Mouse (Mus musculus) liver, embryonic 12.5 days (tissue): Measurements from ENCODE around the gene Nol7. TPM values are rescaled to one million over a fixed set of nuclear protein-coding genes. Genes with fewer than 3 reads are reported as not detected.

ENCODE experiments used
- ATAC-seq: fragments of 200-750 bp; cut with Nextera tagmentation; 2 replicates; pipeline ENCODE4 v1.8.0; 2017; ENCODE audit warnings: moderate number of reproducible peaks, mild to moderate bottlenecking, moderate library complexity
- H3K27ac ChIP-seq: fragments of 300-500 bp; sonication (generic); 2 replicates; pipeline ENCODE4 v1.5.1; 2016; ENCODE audit warnings: mild to moderate bottlenecking
- H3K27me3 ChIP-seq: fragments of 300-500 bp; sonication (generic); replicated peaks from 2 replicates; pipeline ENCODE4 v1.6.1; 2016; ENCODE audit warnings: mild to moderate bottlenecking, moderate library complexity
- H3K36me3 ChIP-seq: fragments of 300-500 bp; sonication (generic); 2 replicates; pipeline ENCODE4 v1.6.1; 2016; ENCODE audit warnings: mild to moderate bottlenecking, moderate library complexity
- H3K4me1 ChIP-seq: fragments of 300-500 bp; sonication (generic); 2 replicates; pipeline ENCODE4 v1.6.1; 2016
- H3K4me2 ChIP-seq: fragments of 300-500 bp; sonication (generic); 2 replicates; pipeline ENCODE4 v1.6.1; 2016; ENCODE audit warnings: mild to moderate bottlenecking, moderate library complexity
- H3K4me3 ChIP-seq: fragments of 300-500 bp; sonication (generic); 2 replicates; pipeline ENCODE4 v1.5.1; 2016; ENCODE audit warnings: mild to moderate bottlenecking, moderate library complexity
- H3K9ac ChIP-seq: fragments of 300-500 bp; sonication (generic); 2 replicates; pipeline ENCODE4 v1.6.1; 2016; ENCODE audit warnings: mild to moderate bottlenecking, moderate library complexity
- H3K9me3 ChIP-seq: fragments of 300-500 bp; sonication (generic); replicated peaks from 2 replicates; pipeline ENCODE4 v1.6.1; 2016; ENCODE audit warnings: mild to moderate bottlenecking, moderate library complexity
- WGBS: fragments of 180-500 bp; shearing (Covaris S2); methylation state at CpG from one replicate; pipeline ENCODE4 v1.1.7; 2016; ENCODE audit not compliant: insufficient replicate concordance; 5-methylcytosine and 5-hydroxymethylcytosine counted together
- polyA plus RNA-seq: library from polyadenylated mRNA; unstranded; fragments of >200 nt; fragmentation: Nextera tagmentation; extraction: Ambion mirVana; gene quantifications from 2 replicates; pipeline ENCODE4 v1.2.1, GENCODE M21; 2016

Nol7 gene
- polyA plus RNA-seq, result 169 and 175 TPM in 2 replicates

DNA sequence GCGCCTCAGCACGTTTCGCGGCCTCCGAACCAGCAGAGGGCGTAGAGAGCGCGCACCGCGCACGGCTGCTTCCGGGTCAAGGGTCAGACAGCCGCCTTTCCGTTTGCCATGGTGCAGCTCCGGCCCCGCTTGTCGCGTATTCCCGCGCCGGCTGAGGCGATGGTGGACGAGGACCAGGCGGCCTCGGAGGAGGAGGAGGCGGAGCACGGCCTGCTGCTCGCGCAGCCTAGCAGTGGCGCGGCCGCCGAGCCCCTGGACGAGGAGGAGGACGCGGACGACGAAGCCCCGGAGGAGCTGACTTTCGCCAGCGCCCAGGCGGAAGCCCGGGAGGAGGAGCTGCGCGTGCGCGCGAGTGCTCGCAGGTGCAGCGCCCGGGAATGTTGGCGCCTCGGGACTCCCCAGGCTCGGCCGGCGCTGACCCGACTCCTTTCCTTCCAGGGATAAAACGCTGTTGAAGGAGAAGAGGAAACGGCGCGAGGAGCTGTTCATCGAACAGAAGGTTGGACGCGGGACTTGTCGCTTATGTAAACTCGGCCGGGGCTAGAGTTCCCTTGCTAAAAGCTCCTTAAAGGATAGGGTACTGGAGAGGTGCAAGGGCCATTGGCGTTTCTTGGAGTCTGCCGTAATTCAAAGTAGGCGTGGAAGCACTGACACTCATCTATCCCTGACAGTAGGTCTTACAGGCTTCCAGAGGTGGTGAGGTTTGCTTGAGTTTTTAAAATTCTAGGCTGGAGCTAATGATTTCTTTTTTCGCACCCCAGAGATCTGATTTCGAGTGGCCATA lies at the start of gene Nol7:
Nol7 (plus strand) TSS at position 94 of the 784 bp plus-strand sequence.
- 1% methylated on average over 72 of the region's 72 CpGs for WGBS
- H3K9me3 ChIP-seq, result no peaks in the 10 kb centered on the region
- peaks cover 60% of the 10 kb centered on the region for H3K36me3 ChIP-seq

DNA sequence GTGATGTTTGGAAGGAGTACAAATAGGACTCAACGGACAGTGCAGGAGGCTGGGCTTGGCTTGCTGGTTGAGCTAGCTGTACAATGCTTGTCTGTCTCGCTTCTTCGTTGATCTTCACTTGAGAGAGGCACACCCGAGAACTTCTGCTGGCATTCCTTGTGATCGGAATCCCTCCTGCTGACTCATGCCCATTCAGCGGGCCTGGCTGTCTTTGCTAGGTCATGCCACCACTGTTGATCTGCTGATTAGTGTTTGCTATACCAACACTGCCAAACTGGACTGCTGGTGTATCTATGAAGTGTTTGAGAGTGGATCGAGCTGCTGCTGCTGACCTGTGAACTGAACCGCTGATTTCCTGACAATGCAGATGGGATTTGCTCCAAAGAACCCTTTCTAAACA lies 48.8 kb upstream of the Nol7 start:
- Histone ChIP-seq H3K27me3 (no peaks in the 10 kb centered on the region), H3K4me1 (0 out of 2 replicates have a peak, but pooled peaks cover 3% of the 10 kb centered on the region), H3K9me3 (no peaks in the 10 kb centered on the region), H3K9ac (no peak overlapping the region), H3K36me3 (no peaks in the 10 kb centered on the region), H3K4me2 (no peak overlapping the region), H3K27ac (no peak overlapping the region), H3K4me3 (no peak overlapping the region)
- 69% methylated on average over 8 of the region's 8 CpGs for WGBS
- ATAC-seq, result no peak

More for the DNA sequence above, at the start of gene Nol7:
- peak; percentile 94 for ATAC-seq
- Histone ChIP-seq H3K27me3 (no peaks in the 10 kb centered on the region), H3K4me1 (peaks cover 16% of the 10 kb centered on the region), H3K27ac (peak within 1 kb of the TSS; percentile 91), H3K4me3 (peak within 1 kb of the TSS; percentile 94), H3K9ac (peak within 1 kb of the TSS; percentile 88), H3K4me2 (peak within 1 kb of the TSS; percentile 82)

DNA sequence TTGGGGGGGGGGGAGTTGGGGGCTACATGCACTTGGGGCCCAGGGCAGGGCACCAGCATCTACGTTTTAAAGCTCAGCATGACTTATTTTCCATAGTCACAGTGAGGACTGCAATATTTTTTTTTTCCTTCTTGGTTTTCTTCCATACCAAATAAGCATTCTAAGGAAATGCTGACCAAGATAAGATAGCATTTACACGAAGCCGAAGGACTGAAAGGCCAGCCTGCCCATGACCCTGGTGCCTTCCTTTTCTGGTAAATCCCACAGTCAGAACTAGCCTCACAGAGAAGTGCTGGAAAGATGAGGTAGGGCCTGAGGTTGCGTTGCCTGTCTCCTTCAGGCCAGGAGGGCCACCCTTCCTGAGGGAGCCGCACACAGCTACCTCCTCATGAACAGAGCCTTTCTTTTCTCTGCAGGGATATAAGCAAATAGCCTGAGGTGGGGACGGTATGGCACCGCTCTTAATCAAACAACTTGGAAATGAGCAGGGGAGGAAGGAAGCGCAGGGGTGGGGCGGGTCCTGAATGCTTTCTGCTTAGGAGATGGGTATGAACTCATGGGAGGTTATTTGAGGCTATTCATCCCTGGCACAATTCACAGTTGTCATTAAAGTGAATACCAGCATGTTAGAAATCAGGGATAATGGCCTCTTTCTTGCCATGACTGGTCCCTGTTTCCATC lies 47.6 kb upstream of the Nol7 start:
- Histone ChIP-seq H3K4me3 (no peak overlapping the region), H3K27me3 (no peaks in the 10 kb centered on the region), H3K27ac (no peak overlapping the region), H3K9me3 (no peaks in the 10 kb centered on the region), H3K36me3 (no peaks in the 10 kb centered on the region), H3K9ac (no peak overlapping the region), H3K4me1 (0 out of 2 replicates have a peak, but pooled peaks cover 3% of the 10 kb centered on the region), H3K4me2 (no peak overlapping the region)
- WGBS, result 43% methylated on average over 9 of the region's 9 CpGs
- ATAC-seq, result no peak

DNA sequence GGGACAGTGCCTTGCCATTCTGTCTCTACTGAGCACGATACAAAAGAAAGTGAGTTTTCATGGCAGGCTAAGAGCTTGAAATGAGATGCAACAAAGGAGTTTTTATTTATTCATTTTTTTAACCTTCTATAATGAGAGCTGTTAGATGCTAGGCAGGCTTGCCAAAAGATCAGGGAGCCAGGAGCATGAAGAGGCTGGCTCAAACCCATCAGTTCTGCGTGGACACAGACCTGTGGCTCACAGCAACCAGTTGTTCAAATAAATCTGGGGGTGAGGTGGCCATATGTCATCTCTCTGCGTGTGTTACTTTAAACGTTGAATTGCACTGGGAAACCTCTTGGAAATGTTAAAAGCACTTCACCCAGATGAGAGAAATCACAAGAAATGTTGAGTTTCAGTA lies 44.8 kb upstream of the Nol7 start:
- no peak overlapping the region for H3K4me3 ChIP-seq
- H3K36me3 ChIP-seq, result no peaks in the 10 kb centered on the region
- H3K9ac ChIP-seq, result no peak overlapping the region
- no peaks in the 10 kb centered on the region for H3K9me3 ChIP-seq
- ATAC-seq, result no peak
- peaks cover 3% of the 10 kb centered on the region; the same call in 1 of the 2 replicates for H3K27me3 ChIP-seq
- no peak overlapping the region for H3K27ac ChIP-seq
- WGBS, result 71% methylated on average over 4 of the region's 4 CpGs
- no peak overlapping the region for H3K4me2 ChIP-seq
- 0 out of 2 replicates have a peak, but pooled peaks cover 3% of the 10 kb centered on the region for H3K4me1 ChIP-seq

DNA sequence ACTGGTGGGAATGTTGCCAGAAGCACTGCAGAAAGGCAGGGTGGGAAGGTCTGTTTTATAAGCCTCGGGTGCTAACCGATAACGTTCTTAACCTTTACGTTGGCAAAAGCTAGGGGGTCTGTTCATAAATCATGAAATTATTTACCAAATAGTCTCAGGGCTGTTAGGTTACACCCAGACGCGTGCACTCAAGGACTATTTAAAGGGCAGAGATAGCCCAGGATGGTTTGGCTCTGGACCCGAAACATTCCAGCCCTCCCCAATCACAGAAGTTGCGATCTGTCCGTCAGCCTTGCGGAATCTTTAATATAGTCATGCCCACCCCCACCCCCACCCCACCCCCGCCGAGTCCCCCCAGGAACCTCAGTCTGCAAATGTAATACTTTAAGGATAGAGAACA lies 43.8 kb upstream of the Nol7 start:
- ATAC-seq, result no peak
- H3K9me3 ChIP-seq, result no peaks in the 10 kb centered on the region
- no peaks in the 10 kb centered on the region for H3K36me3 ChIP-seq
- H3K9ac ChIP-seq, result no peak overlapping the region
- no peak overlapping the region for H3K4me3 ChIP-seq
- WGBS, result 68% methylated on average over 12 of the region's 12 CpGs
- H3K27ac ChIP-seq, result no peak overlapping the region
- peaks cover 3% of the 10 kb centered on the region; the same call in 1 of the 2 replicates for H3K27me3 ChIP-seq
- H3K4me1 ChIP-seq, result 0 out of 2 replicates have a peak, but pooled peaks cover 3% of the 10 kb centered on the region
- H3K4me2 ChIP-seq, result no peak overlapping the region

DNA sequence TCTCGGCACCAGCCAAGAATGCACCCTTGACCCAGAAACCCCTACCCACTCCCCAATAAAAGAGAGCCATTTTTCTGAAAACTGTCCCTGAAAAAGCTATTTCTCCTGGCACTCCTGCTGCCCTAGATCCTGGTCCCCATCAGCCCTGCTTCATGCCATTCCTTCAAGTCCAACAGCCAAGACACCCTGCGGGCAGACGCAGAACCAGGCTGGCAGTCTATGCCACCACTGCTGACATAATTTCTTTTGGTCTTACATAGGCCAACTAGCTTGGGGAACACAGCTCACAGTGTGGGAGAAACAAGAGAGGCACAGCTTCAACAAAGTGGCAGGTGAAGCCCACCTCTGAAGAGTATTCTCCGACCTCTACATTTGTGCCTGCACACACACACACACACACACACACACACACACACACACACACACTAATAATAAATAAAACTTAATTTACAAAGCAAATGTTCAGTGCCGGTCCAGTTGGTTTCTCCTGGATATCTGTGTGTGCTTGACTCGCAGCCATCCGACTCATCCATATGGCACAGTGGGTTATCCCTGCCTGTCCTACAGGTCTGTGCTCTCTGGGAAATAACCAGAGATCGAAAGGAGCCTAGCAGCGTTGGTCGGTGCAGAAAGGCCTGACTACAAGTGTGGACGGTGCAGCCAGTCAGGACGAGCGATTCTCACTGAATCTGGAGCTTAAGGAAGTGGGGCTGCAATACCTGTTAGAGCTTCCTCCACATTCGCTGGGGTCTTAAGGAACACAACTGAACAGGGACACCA lies 41.7 kb upstream of the Nol7 start:
- no peak overlapping the region for H3K27ac ChIP-seq
- no peak for ATAC-seq
- no peak overlapping the region for H3K4me3 ChIP-seq
- peaks cover 3% of the 10 kb centered on the region; the same call in 1 of the 2 replicates for H3K27me3 ChIP-seq
- no peak overlapping the region for H3K4me2 ChIP-seq
- no peaks in the 10 kb centered on the region for H3K9me3 ChIP-seq
- WGBS, result 72% methylated on average over 14 of the region's 14 CpGs
- H3K4me1 ChIP-seq, result no peaks in the 10 kb centered on the region
- no peak overlapping the region for H3K9ac ChIP-seq
- H3K36me3 ChIP-seq, result no peaks in the 10 kb centered on the region

DNA sequence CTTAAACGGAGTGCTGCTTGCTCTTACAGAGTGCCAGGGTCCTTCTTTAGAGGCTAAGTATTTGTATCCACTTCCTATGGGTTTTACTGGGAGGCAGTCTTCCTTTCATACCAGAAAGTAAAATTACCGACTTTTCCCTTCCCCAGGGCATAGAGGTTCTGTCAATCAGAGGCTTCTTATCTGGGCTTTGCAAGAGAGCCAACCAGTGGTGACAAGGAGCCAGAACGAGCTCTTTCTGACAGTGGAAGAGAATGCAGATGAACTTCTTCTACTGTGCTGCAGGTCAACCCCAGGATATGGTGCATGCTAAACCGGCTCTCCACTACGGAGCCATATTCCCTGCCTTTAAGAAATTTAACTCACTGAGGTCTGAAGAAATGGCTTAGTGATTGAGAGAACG lies 37.7 kb upstream of the Nol7 start:
- no peak for ATAC-seq
- H3K9ac ChIP-seq, result no peak overlapping the region
- H3K4me3 ChIP-seq, result no peak overlapping the region
- H3K4me2 ChIP-seq, result no peak overlapping the region
- WGBS, result 33% methylated on average over 6 of the region's 6 CpGs
- H3K27ac ChIP-seq, result no peak overlapping the region
- H3K36me3 ChIP-seq, result no peaks in the 10 kb centered on the region
- no peaks in the 10 kb centered on the region for H3K9me3 ChIP-seq
- peaks cover 8% of the 10 kb centered on the region for H3K4me1 ChIP-seq
- H3K27me3 ChIP-seq, result peaks cover 3% of the 10 kb centered on the region; the same call in 1 of the 2 replicates

DNA sequence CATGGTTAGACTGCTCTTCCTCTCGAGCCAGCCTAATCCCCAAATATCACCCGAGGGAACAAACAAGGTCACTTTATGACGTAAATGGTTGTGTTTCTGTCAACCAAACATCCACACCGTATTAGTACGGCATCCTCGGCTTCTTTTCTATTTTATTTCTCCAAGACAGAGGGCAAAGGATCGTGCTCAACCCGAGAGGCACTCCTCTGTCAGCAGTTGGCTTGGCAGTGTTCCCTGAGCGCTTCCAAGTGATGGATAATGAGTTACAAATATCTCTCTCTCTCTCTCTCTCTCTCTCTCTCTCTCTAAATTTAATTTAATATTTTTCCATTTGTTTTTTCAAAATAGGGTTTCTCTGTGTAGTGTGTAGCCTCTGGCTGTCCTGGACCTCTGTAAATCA lies 35.8 kb upstream of the Nol7 start:
- no peak for ATAC-seq
- Histone ChIP-seq H3K4me2 (no peak overlapping the region), H3K4me1 (peaks cover 19% of the 10 kb centered on the region), H3K27ac (no peak overlapping the region), H3K4me3 (no peak overlapping the region), H3K9ac (no peak overlapping the region), H3K9me3 (no peaks in the 10 kb centered on the region), H3K27me3 (no peaks in the 10 kb centered on the region), H3K36me3 (no peaks in the 10 kb centered on the region)
- WGBS, result 69% methylated on average over 9 of the region's 9 CpGs

DNA sequence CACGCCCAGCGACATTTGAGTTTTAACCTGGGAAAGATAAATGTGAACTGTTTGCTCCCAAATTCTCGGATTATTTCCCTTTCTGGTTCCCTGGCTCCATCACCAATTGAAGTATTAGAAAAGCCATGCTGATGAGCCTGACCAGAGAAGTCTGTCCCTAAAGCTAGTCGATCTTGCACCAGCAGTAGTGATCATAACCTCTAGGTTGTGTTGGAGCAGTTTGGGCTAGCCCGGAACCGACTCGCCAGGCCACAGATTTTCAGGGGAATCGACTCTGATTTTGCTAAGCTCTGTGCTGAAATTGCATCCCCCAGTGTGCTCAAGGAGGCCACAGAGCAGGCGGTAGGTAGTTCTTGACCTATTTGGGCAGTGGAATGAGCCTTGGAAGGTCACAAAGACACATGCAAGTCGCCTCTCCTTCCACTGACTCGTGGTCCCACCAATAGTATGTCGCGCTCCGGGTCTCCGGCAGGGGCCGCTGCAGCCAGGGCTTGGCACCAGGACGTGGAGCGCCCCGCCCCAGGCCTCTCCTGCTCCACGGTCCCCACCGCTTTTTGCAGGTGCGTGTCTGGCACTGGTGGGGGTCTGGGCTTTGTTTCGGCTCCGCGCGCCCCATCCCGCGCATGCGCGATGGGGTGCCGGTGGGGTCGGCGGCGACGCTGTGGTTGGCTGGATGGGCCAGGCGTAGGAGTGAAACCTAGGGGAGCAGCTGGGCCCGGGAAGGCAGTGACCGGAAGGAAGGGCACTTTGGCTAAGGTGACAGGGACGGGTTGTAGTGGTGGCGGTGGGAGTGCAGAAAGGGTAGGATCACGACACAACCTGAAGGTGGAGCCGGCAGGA lies 33.0 kb upstream of the Nol7 start, which contains the start of gene Sirt5:
Sirt5 (plus strand) TSS at position 512 of the 840 bp plus-strand sequence.
- Histone ChIP-seq H3K27me3 (no peaks in the 10 kb centered on the region), H3K4me2 (peak within 1 kb of the TSS; percentile 80), H3K27ac (peak within 1 kb of the TSS; percentile 30; the same call in 1 of the 2 replicates), H3K9me3 (no peaks in the 10 kb centered on the region), H3K4me1 (peaks cover 19% of the 10 kb centered on the region), H3K9ac (peak within 1 kb of the TSS; percentile 64), H3K4me3 (peak within 1 kb of the TSS; percentile 63), H3K36me3 (no peaks in the 10 kb centered on the region)
- peak; percentile 86 for ATAC-seq
- 11% methylated on average over 42 of the region's 42 CpGs for WGBS

DNA sequence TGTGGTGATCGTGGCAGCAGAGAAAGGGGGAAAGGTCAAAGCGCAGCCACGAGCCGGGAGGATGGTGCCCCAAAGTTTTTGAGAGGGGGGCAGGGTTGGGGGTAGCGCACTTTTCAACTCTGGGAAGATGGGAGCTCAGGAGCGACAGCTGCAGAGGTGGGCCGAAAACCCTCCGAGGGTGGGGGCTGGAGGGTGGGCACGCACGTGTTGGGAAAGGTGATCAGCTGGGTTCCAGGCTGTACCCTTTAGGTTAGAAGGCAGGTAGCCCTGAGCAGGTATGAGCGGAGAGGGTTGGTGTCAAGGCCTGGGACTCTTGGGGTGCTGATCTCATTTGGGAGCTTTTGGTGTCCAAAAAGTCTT lies 32.4 kb upstream of the Nol7 start:
- H3K9me3 ChIP-seq, result no peaks in the 10 kb centered on the region
- 8% methylated on average over 11 of the region's 11 CpGs for WGBS
- no peaks in the 10 kb centered on the region for H3K27me3 ChIP-seq
- 0 out of 2 replicates have a peak overlapping the region, but pooled peaks have one; percentile 30 for H3K27ac ChIP-seq
- H3K36me3 ChIP-seq, result peaks cover 3% of the 10 kb centered on the region
- H3K4me2 ChIP-seq, result peak overlapping the region; percentile 80
- peak overlapping the region; percentile 64 for H3K9ac ChIP-seq
- peaks cover 19% of the 10 kb centered on the region for H3K4me1 ChIP-seq
- no peak; the same call in 1 of the 2 replicates for ATAC-seq
- peak overlapping the region; percentile 63 for H3K4me3 ChIP-seq

DNA sequence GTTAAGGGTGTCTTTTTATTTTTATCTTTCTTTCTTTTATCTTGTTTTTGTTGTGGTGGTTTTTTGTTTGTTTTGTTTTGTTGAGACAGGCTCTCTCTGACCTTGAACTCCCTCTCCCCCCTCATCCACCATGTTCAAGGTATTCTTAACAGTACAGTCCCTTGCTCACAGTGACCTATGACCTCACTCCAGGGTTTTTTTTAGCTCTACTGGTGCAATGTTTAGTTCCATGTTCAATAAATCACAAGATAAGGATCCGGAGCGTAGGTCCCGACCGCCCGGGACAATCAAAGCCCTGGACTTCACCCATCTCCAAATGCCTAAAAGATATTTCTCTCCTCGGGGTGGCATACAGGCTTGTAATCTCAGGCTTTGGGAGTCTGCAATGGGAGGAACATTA lies 28.1 kb upstream of the Nol7 start:
- no peak overlapping the region for H3K4me3 ChIP-seq
- no peaks in the 10 kb centered on the region for H3K27me3 ChIP-seq
- no peaks in the 10 kb centered on the region for H3K9me3 ChIP-seq
- no peak for ATAC-seq
- peaks cover 16% of the 10 kb centered on the region for H3K4me1 ChIP-seq
- no peak overlapping the region for H3K27ac ChIP-seq
- no peak overlapping the region for H3K4me2 ChIP-seq
- H3K9ac ChIP-seq, result no peak overlapping the region
- peaks cover 26% of the 10 kb centered on the region for H3K36me3 ChIP-seq
- 77% methylated on average over 6 of the region's 6 CpGs for WGBS
